Mouse (Mus musculus) midbrain, embryonic 11.5 days (tissue): ENCODE measurements around the gene Ccdc157. TPM values are rescaled to one million over a fixed set of nuclear protein-coding genes. Genes with fewer than 3 reads are reported as not detected.
A peak's percentile ranks its signal among the peaks of the same experiment; 100 is the strongest.

ENCODE experiments used
- ATAC-seq: fragments of 200-750 bp; cut with Nextera tagmentation; 2 replicates; pipeline ENCODE4 v1.8.0; 2017; ENCODE audit warnings: moderate TSS enrichment, moderate library complexity; ENCODE audit not compliant: low FRiP score
- DNase-seq: peaks from one replicate; pipeline ENCODE4 v3.0.0; 2015; ENCODE audit warnings: low spot score; ENCODE audit errors: missing footprints
- H3K27ac ChIP-seq: fragments of 300-500 bp; sonication (generic); 2 replicates; pipeline ENCODE4 v1.5.1; 2014; ENCODE audit warnings: low read depth, low read length
- H3K27me3 ChIP-seq: fragments of 300-500 bp; sonication (generic); 2 replicates; pipeline ENCODE4 v1.6.1; 2014; ENCODE audit warnings: mild to moderate bottlenecking, low read length, moderate library complexity, mixed read lengths; ENCODE audit not compliant: control insufficient read depth, insufficient read depth
- H3K36me3 ChIP-seq: fragments of 300-500 bp; sonication (generic); 2 replicates; pipeline ENCODE4 v1.6.1; 2014; ENCODE audit warnings: mild to moderate bottlenecking, low read length, moderate library complexity, mixed read lengths; ENCODE audit not compliant: control insufficient read depth, insufficient read depth
- H3K4me1 ChIP-seq: fragments of 300-500 bp; sonication (generic); 2 replicates; pipeline ENCODE4 v1.6.1; 2014; ENCODE audit warnings: low read length; ENCODE audit not compliant: control insufficient read depth, insufficient read depth
- H3K4me2 ChIP-seq: fragments of 300-500 bp; sonication (generic); 2 replicates; pipeline ENCODE4 v1.6.1; 2014; ENCODE audit warnings: mild to moderate bottlenecking, moderate library complexity
- H3K4me3 ChIP-seq: fragments of 300-500 bp; sonication (generic); 2 replicates; pipeline ENCODE4 v1.5.1; 2014; ENCODE audit warnings: low read depth, low read length
- H3K9ac ChIP-seq: fragments of 300-500 bp; sonication (generic); 2 replicates; pipeline ENCODE4 v1.6.1; 2014; ENCODE audit warnings: low read length
- H3K9me3 ChIP-seq: fragments of 300-500 bp; sonication (generic); 2 replicates; pipeline ENCODE4 v1.6.1; 2016; ENCODE audit warnings: low read length; ENCODE audit not compliant: control insufficient read depth
- WGBS: fragments of 180-500 bp; shearing (Covaris S2); extraction: QIAGEN DNeasy Blood & Tissue Kit; methylation state at CpG from one replicate; pipeline ENCODE4 v1.1.7; 2014; 5-methylcytosine and 5-hydroxymethylcytosine counted together
- microRNA-seq: library from miRNA; unstranded; fragments of <30 nt; microRNA quantifications from one replicate; pipeline ENCODE4, GENCODE M21; 2017
- polyA plus RNA-seq: library from polyadenylated mRNA; unstranded; fragments of >200 nt; fragmentation: Nextera tagmentation; extraction: Ambion mirVana; gene quantifications from 2 replicates; pipeline ENCODE4 v1.2.1, GENCODE M21; 2014

Gene Ccdc157
- polyA plus RNA-seq, 1 experiment from 2014 or later: 2.5 TPM

- Histone ChIP-seq H3K4me2 (peak within 1 kb of the TSS; percentile 57), H3K27ac (peak within 1 kb of the TSS; percentile 62), H3K4me1 (peaks cover 12% of the 10 kb centered on the region), H3K36me3 (peaks cover 6% of the 10 kb centered on the region; the same call in 1 of the 2 replicates), H3K9me3 (no peaks in the 10 kb centered on the region), H3K4me3 (peak within 1 kb of the TSS; percentile 53), H3K9ac (peak within 1 kb of the TSS; percentile 63), H3K27me3 (no peaks in the 10 kb centered on the region)
- DNase-seq: peak; percentile 92
- ATAC-seq: peak; percentile 19; the same call in 1 of the 2 replicates
- 8% methylated on average over 34 of the region's 34 CpGs for WGBS
These were observed 64.7 kb downstream of the Ccdc157 start, which contains the start of gene Mtfp1 for GRCm38 (mm10) chr11:4095171-4096053. Gene Mtfp1 (minus strand): TSS chr11:4095445.

- H3K27ac ChIP-seq: no peak overlapping the region
- peak overlapping the region; percentile 63 for H3K9ac ChIP-seq
- no peaks in the 10 kb centered on the region for H3K27me3 ChIP-seq
- H3K4me1 ChIP-seq: peaks cover 12% of the 10 kb centered on the region
- H3K4me2 ChIP-seq: peak overlapping the region; percentile 57
- H3K9me3 ChIP-seq: no peaks in the 10 kb centered on the region
- peaks cover 6% of the 10 kb centered on the region; the same call in 1 of the 2 replicates for H3K36me3 ChIP-seq
- 6% methylated on average over 23 of the region's 24 CpGs for WGBS
- peak overlapping the region; percentile 53 for H3K4me3 ChIP-seq
- ATAC-seq (peak; percentile 1; the same call in 1 of the 2 replicates), DNase-seq (peak; percentile 94)
These were observed 65.5 kb downstream of the Ccdc157 start for GRCm38 (mm10) chr11:4094378-4095170.

- H3K9ac ChIP-seq: no peak overlapping the region
- H3K4me2 ChIP-seq: no peak overlapping the region
- WGBS: 86% methylated on average over 18 of the region's 18 CpGs
These were observed 66.4 kb downstream of the Ccdc157 start for GRCm38 (mm10) chr11:4093459-4094377.

More at GRCm38 (mm10) chr11:4093459-4094377, 66.4 kb downstream of the Ccdc157 start:
- peaks cover 12% of the 10 kb centered on the region for H3K4me1 ChIP-seq
- no peak for ATAC-seq
- H3K4me3 ChIP-seq: no peak overlapping the region
- no peak overlapping the region for H3K27ac ChIP-seq
- peaks cover 6% of the 10 kb centered on the region; the same call in 1 of the 2 replicates for H3K36me3 ChIP-seq
- H3K9me3 ChIP-seq: no peaks in the 10 kb centered on the region
- no peak for DNase-seq
- no peaks in the 10 kb centered on the region for H3K27me3 ChIP-seq

Small RNAs within 50 kb of the gene (microRNA-seq; reads per million reads assigned to microRNA genes)
- 8.9 reads per million, percentile 29 among the genes with 10 or more reads in this experiment for gene Mir3060

Other genes with a start within 250 kb of the Ccdc157 start
- gene Slc35e4, start 245.6 kb downstream of the Ccdc157 start, polyA plus RNA-seq: 3.2 and 3.5 TPM in 2 replicates
- 28.4 and 30.9 TPM in 2 replicates for gene Tcn2, start 228.1 kb downstream of the Ccdc157 start, polyA plus RNA-seq
- 73.0 and 80.6 TPM in 2 replicates for gene Pes1, start 196.3 kb downstream of the Ccdc157 start, polyA plus RNA-seq
- 0.14 TPM in 1 of 2 replicates, not detected in the other for gene 4930556J24Rik, start 183.5 kb downstream of the Ccdc157 start, polyA plus RNA-seq
- not detected in 2 replicates for gene Gal3st1, start 176.7 kb downstream of the Ccdc157 start, polyA plus RNA-seq
- gene Sec14l4, start 128.8 kb downstream of the Ccdc157 start, polyA plus RNA-seq: not detected in 2 replicates
- gene Sec14l3, start 95.5 kb downstream of the Ccdc157 start, polyA plus RNA-seq: not detected in 2 replicates
- gene Mtfp1, start 64.8 kb downstream of the Ccdc157 start, polyA plus RNA-seq: 5.7 TPM in 2 replicates
- 1.9 TPM in 2 replicates for gene Sec14l2, start 36.9 kb downstream of the Ccdc157 start, polyA plus RNA-seq
- 23.5 and 26.7 TPM in 2 replicates for gene Rnf215, start 25.1 kb downstream of the Ccdc157 start, polyA plus RNA-seq
- gene Sf3a1, start 57 bp upstream of the Ccdc157 start, polyA plus RNA-seq: 92.1 and 93.6 TPM in 2 replicates
- gene Tbc1d10a, start 26.5 kb upstream of the Ccdc157 start, polyA plus RNA-seq: 14.6 and 17.3 TPM in 2 replicates
- 2.5 and 2.7 TPM in 2 replicates for gene Castor1, start 57.9 kb upstream of the Ccdc157 start, polyA plus RNA-seq
- gene Osm, start 76.1 kb upstream of the Ccdc157 start, polyA plus RNA-seq: not detected in 2 replicates
- not detected in 2 replicates for gene Lif, start 97.3 kb upstream of the Ccdc157 start, polyA plus RNA-seq